Mouse (Mus musculus): Measurements from ENCODE around the gene Cul7. TPM values are rescaled to one million over a fixed set of nuclear protein-coding genes. Genes with fewer than 3 reads are reported as not detected.
A peak's percentile ranks its signal among the peaks of the same experiment; 100 is the strongest.

The Cul7 gene
- polyA plus RNA-seq, 1 experiment from 2014 or later = 31.7 TPM

DNA sequence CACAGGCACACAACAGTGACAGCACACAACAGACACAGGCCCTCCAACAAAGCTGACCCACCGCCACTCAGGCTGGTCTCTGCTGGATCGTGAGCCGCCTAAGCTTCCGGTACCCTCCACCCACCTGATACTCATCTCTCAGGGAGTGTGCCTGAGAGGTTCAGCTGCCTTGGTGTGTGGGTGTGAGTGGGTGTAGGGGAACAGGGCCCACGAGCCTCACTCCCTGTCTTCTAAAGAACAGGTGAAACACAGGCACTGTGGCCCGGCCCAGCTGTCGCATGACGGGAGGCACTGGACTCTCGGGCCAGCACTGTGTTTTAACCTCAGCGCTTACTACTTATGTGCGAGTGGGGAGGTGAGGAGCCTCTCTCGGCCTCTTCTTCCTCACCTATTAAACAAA, 52.0 kb downstream of the Cul7 start:
- Histone ChIP-seq H3K9me3 (ENCODE audit: control insufficient read depth, low read length) (no peaks in the 10 kb centered on the region), H3K9ac (ENCODE audit: low read length) (no peak overlapping the region), H3K4me3 (ENCODE audit: low read depth, low read length) (no peak overlapping the region), H3K4me2 (ENCODE audit: low read depth) (no peak overlapping the region), H3K4me1 (ENCODE audit: control insufficient read depth, insufficient read depth, low read length) (peaks cover 17% of the 10 kb centered on the region), H3K27ac (ENCODE audit: low read depth, low read length) (no peak overlapping the region), H3K36me3 (ENCODE audit: control insufficient read depth, insufficient read depth, low read length) (no peaks in the 10 kb centered on the region; the same call in 1 of the 2 replicates), H3K27me3 (ENCODE audit: control insufficient read depth, insufficient read depth, low read length) (no peaks in the 10 kb centered on the region)
- DNase-seq (ENCODE audit: low spot score) (no peak), ATAC-seq (ENCODE audit: insufficient read depth, low FRiP score, low TSS enrichment) (no peak)
- 92% methylated on average over 12 of the region's 12 CpGs for WGBS

GRCm38 (mm10) chr17:46702506-46702905, 52.4 kb downstream of the Cul7 start:
- DNase-seq (ENCODE audit: low spot score) (no peak), ATAC-seq (ENCODE audit: insufficient read depth, low FRiP score, low TSS enrichment) (no peak)
- Histone ChIP-seq H3K4me2 (ENCODE audit: low read depth) (no peak overlapping the region), H3K27ac (ENCODE audit: low read depth, low read length) (no peak overlapping the region), H3K9me3 (ENCODE audit: control insufficient read depth, low read length) (no peaks in the 10 kb centered on the region), H3K4me3 (ENCODE audit: low read depth, low read length) (no peak overlapping the region; the same call in 1 of the 2 replicates), H3K27me3 (ENCODE audit: control insufficient read depth, insufficient read depth, low read length) (no peaks in the 10 kb centered on the region), H3K9ac (ENCODE audit: low read length) (peak overlapping the region; percentile 39; the same call in 1 of the 2 replicates), H3K4me1 (ENCODE audit: control insufficient read depth, insufficient read depth, low read length) (peaks cover 17% of the 10 kb centered on the region), H3K36me3 (ENCODE audit: control insufficient read depth, insufficient read depth, low read length) (no peaks in the 10 kb centered on the region; the same call in 1 of the 2 replicates)
- 87% methylated on average over 5 of the region's 5 CpGs for WGBS

DNA sequence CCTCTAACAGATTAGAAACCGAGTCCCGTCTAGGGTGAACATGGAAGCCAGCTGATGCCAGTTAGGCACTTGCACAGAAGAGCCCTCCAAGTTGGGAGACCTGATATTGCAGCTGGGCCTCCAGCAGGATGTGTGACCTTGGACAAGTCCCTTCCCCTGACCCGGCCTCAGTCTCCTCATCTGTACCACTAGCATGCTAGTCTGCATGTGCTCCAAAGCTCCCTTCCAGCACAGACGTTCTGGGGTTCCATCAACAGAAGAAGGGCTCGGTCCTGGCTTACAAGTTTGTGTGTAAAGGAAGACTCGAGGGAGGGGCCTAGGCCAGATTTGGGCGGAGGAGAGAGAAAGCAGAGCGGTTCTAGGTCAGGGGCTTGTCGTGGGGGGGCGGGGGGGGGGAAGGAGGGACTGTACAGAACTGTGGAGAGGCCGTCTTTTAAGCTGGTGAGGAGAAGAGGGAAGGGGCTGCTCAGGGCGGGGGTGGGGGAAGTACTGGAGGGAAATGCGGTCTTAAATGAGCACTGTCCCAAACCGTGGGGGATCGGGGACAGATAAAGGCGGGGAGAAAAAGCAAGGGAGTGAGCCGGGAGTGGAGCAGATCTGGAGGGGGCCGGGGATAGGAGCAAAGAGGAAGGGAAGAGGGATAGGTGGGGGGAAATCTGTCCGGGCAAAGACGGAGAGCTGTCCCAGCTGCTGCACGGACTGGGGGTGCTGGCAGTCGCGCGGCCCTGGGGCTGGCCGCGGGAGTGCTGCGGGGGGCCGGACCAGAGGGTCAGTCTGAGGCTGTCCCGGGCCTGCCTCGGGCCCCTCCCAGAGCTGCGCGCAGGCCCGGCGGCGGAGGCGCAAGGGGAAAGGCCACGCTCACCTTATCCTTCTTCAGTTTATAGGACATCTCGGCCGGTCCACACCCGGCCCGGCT, 54.1 kb downstream of the Cul7 start:
- Histone ChIP-seq H3K27me3 (ENCODE audit: control insufficient read depth, insufficient read depth, low read length) (no peaks in the 10 kb centered on the region), H3K27ac (ENCODE audit: low read depth, low read length) (peak overlapping the region; percentile 69), H3K9ac (ENCODE audit: low read length) (peak overlapping the region; percentile 73), H3K36me3 (ENCODE audit: control insufficient read depth, insufficient read depth, low read length) (no peaks in the 10 kb centered on the region), H3K4me1 (ENCODE audit: control insufficient read depth, insufficient read depth, low read length) (peaks cover 17% of the 10 kb centered on the region), H3K9me3 (ENCODE audit: control insufficient read depth, low read length) (no peaks in the 10 kb centered on the region), H3K4me2 (ENCODE audit: low read depth) (peak overlapping the region; percentile 76), H3K4me3 (ENCODE audit: low read depth, low read length) (peak overlapping the region; percentile 76)
- WGBS = 7% methylated on average over 39 of the region's 41 CpGs
- no peak for DNase-seq (ENCODE audit: low spot score)
- ATAC-seq (ENCODE audit: insufficient read depth, low FRiP score, low TSS enrichment) = peak; percentile 81

DNA sequence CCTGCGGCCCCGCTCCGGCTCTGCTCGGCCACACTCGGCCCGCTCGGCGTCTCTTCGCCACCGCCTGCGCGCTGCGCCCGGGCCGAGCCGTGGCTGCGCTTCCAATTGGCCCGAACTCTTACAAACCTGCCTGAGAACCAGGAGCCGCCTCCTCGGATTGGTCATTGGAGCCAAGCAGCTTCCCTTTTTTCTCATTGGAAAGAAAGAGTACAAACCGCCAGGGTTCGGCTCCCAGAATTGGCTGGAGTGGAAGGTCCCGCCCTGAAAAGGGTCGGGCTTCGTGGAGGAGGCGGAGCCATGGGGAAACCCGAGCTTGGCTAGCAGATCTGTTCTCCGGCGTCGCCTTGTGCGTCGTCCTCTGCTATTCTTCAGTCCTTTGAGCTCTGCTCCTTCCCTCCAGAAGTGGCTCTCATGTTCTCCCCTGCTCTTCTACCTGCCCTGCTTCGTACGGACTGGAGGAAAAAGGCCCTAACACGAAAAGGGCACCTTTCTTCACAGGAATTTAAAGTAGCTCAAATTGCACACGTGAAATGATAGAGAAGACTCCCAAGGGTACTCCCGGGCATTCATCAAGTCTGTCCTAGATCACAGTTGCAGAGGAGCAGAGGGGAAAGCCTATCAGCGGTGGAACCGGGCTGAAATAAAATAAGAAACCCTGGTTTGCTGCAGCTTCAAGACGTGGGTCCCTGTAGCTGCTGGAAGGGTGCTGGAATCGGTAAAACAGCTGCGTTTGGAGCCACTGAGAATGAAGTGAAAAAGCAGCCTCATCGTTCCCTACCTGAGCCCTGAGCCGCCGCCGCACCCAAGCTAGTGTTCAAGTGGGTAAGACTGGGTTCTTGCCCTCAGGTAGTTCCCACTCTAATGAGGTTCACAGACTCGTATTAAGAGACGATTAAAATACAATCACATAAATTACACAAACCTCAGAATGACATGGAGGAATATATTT, 55.0 kb downstream of the Cul7 start, which contains the start of gene Ppp2r5d:
Gene Ppp2r5d (minus strand): TSS at position 225 of the 949 bp plus-strand sequence.
- H3K9ac ChIP-seq (ENCODE audit: low read length) = peak within 1 kb of the TSS; percentile 73
- peak within 1 kb of the TSS; percentile 76 for H3K4me2 ChIP-seq (ENCODE audit: low read depth)
- no peaks in the 10 kb centered on the region for H3K36me3 ChIP-seq (ENCODE audit: control insufficient read depth, insufficient read depth, low read length)
- DNase-seq (ENCODE audit: low spot score) (peak; percentile 97), ATAC-seq (ENCODE audit: insufficient read depth, low FRiP score, low TSS enrichment) (peak; percentile 93)
- H3K27ac ChIP-seq (ENCODE audit: low read depth, low read length) = peak within 1 kb of the TSS; percentile 69
- H3K27me3 ChIP-seq (ENCODE audit: control insufficient read depth, insufficient read depth, low read length) = no peaks in the 10 kb centered on the region
- H3K4me1 ChIP-seq (ENCODE audit: control insufficient read depth, insufficient read depth, low read length) = peaks cover 17% of the 10 kb centered on the region
- no peaks in the 10 kb centered on the region for H3K9me3 ChIP-seq (ENCODE audit: control insufficient read depth, low read length)
- 1% methylated on average over 48 of the region's 48 CpGs for WGBS
- peak within 1 kb of the TSS; percentile 76 for H3K4me3 ChIP-seq (ENCODE audit: low read depth, low read length)

GRCm38 (mm10) chr17:46706375-46707089, 56.4 kb downstream of the Cul7 start:
- no peaks in the 10 kb centered on the region for H3K27me3 ChIP-seq (ENCODE audit: control insufficient read depth, insufficient read depth, low read length)
- WGBS = 92% methylated on average over 14 of the region's 14 CpGs
- H3K4me2 ChIP-seq (ENCODE audit: low read depth) = no peak overlapping the region
- peaks cover 17% of the 10 kb centered on the region for H3K4me1 ChIP-seq (ENCODE audit: control insufficient read depth, insufficient read depth, low read length)
- H3K4me3 ChIP-seq (ENCODE audit: low read depth, low read length) = no peak overlapping the region
- H3K27ac ChIP-seq (ENCODE audit: low read depth, low read length) = no peak overlapping the region
- H3K9ac ChIP-seq (ENCODE audit: low read length) = no peak overlapping the region
- ATAC-seq (ENCODE audit: insufficient read depth, low FRiP score, low TSS enrichment) (no peak), DNase-seq (ENCODE audit: low spot score) (no peak)
- no peaks in the 10 kb centered on the region for H3K36me3 ChIP-seq (ENCODE audit: control insufficient read depth, insufficient read depth, low read length)
- no peaks in the 10 kb centered on the region for H3K9me3 ChIP-seq (ENCODE audit: control insufficient read depth, low read length)

- Histone ChIP-seq H3K4me1 (ENCODE audit: control insufficient read depth, insufficient read depth, low read length) (peaks cover 9% of the 10 kb centered on the region), H3K27ac (ENCODE audit: low read depth, low read length) (0 out of 2 replicates have a peak within 1 kb of the TSS, but pooled peaks have one; percentile 62), H3K4me3 (ENCODE audit: low read depth, low read length) (peak within 1 kb of the TSS; percentile 98), H3K36me3 (ENCODE audit: control insufficient read depth, insufficient read depth, low read length) (peaks cover 4% of the 10 kb centered on the region; the same call in 1 of the 2 replicates), H3K27me3 (ENCODE audit: control insufficient read depth, insufficient read depth, low read length) (no peaks in the 10 kb centered on the region), H3K4me2 (ENCODE audit: low read depth) (peak within 1 kb of the TSS; percentile 99), H3K9ac (ENCODE audit: low read length) (peak within 1 kb of the TSS; percentile 90), H3K9me3 (ENCODE audit: control insufficient read depth, low read length) (no peaks in the 10 kb centered on the region)
- WGBS = 8% methylated on average over 36 of the region's 36 CpGs
- ATAC-seq (ENCODE audit: insufficient read depth, low FRiP score, low TSS enrichment) = peak; percentile 87
- DNase-seq (ENCODE audit: low spot score) = peak; percentile 93
Measured at GRCm38 (mm10) chr17:46710959-46711597, 60.9 kb downstream of the Cul7 start, which contains the start of gene Pex6. Gene Pex6, plus strand, starts transcription at chr17:46711463.

DNA sequence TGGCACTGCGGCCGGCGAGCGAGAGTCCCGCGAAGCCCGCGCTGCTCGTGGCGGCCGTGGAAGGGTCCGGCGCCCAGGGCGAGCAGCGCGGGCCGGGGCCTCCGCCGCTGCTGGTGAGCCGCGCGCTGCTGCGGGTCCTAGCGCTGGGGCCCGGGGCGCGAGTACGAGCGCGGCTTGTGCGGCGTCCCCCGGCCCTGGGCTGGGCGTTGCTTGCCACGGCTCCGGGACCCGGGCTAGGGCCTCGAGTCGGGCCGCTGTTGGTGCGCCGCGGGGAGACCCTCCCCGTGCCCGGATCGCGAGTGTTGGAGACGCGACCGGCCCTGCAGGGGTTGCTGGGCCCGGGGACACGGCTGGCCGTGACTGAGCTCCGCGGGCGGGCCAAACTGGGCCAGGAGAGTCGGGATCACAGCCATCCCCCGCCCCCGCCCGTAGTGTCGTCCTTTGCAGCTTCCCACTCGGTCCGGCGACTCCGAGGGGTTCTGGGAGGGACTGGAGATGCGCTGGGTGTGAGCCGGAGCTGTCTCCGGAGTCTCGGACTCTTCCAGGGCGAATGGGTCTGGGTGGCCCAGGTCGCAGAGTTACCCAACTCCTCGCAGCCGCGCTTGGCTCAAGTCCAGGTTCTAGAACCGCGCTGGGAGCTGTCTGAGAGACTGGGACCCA, 61.6 kb downstream of the Cul7 start:
- H3K27ac ChIP-seq (ENCODE audit: low read depth, low read length) = 0 out of 2 replicates have a peak overlapping the region, but pooled peaks have one; percentile 62
- under 1% methylated on average over 68 of the region's 76 CpGs for WGBS
- peaks cover 9% of the 10 kb centered on the region for H3K4me1 ChIP-seq (ENCODE audit: control insufficient read depth, insufficient read depth, low read length)
- no peaks in the 10 kb centered on the region for H3K9me3 ChIP-seq (ENCODE audit: control insufficient read depth, low read length)
- H3K4me2 ChIP-seq (ENCODE audit: low read depth) = peak overlapping the region; percentile 99
- H3K27me3 ChIP-seq (ENCODE audit: control insufficient read depth, insufficient read depth, low read length) = no peaks in the 10 kb centered on the region
- DNase-seq (ENCODE audit: low spot score) (no peak), ATAC-seq (ENCODE audit: insufficient read depth, low FRiP score, low TSS enrichment) (peak; percentile 59)
- H3K4me3 ChIP-seq (ENCODE audit: low read depth, low read length) = peak overlapping the region; percentile 98
- peaks cover 4% of the 10 kb centered on the region; the same call in 1 of the 2 replicates for H3K36me3 ChIP-seq (ENCODE audit: control insufficient read depth, insufficient read depth, low read length)
- H3K9ac ChIP-seq (ENCODE audit: low read length) = peak overlapping the region; percentile 90
